Mouse (Mus musculus) liver, embryonic 16.5 days (tissue): ENCODE measurements around the gene Podnl1. TPM values are rescaled to one million over a fixed set of nuclear protein-coding genes. Genes with fewer than 3 reads are reported as not detected.

Source experiments
- ATAC-seq: fragments of 200-750 bp; cut with Nextera tagmentation; 2 replicates; pipeline ENCODE4 v1.8.0; 2017; ENCODE audit warnings: low read depth, mild to moderate bottlenecking, moderate number of reproducible peaks, moderate library complexity
- H3K27ac ChIP-seq: fragments of 300-500 bp; sonication (generic); 2 replicates; pipeline ENCODE4 v1.5.1; 2014; ENCODE audit warnings: mild to moderate bottlenecking, low read length
- H3K27me3 ChIP-seq: fragments of 300-500 bp; sonication (generic); 2 replicates; pipeline ENCODE4 v1.6.1; 2014; ENCODE audit warnings: low read depth, low read length, mixed read lengths; ENCODE audit not compliant: control insufficient read depth, insufficient read depth
- H3K36me3 ChIP-seq: fragments of 300-500 bp; sonication (generic); 2 replicates; pipeline ENCODE4 v1.6.1; 2014; ENCODE audit warnings: mild to moderate bottlenecking; ENCODE audit not compliant: control insufficient read depth, insufficient read depth
- H3K4me1 ChIP-seq: fragments of 300-500 bp; sonication (generic); 2 replicates; pipeline ENCODE4 v1.6.1; 2014; ENCODE audit warnings: low read depth, low read length, mixed read lengths; ENCODE audit not compliant: control insufficient read depth
- H3K4me2 ChIP-seq: fragments of 300-500 bp; sonication (generic); 2 replicates; pipeline ENCODE4 v1.6.1; 2014; ENCODE audit warnings: low read depth, low read length, mixed read lengths
- H3K4me3 ChIP-seq: fragments of 300-500 bp; sonication (generic); 2 replicates; pipeline ENCODE4 v1.5.1; 2014; ENCODE audit warnings: low read depth, mild to moderate bottlenecking, low read length
- H3K9ac ChIP-seq: fragments of 300-500 bp; sonication (generic); 2 replicates; pipeline ENCODE4 v1.6.1; 2014; ENCODE audit warnings: low read depth, low read length
- H3K9me3 ChIP-seq: fragments of 300-500 bp; sonication (generic); replicated peaks from 2 replicates; pipeline ENCODE4 v1.6.1; 2016; ENCODE audit warnings: low read length; ENCODE audit not compliant: control insufficient read depth
- WGBS: fragments of 180-500 bp; shearing (Covaris S2); extraction: QIAGEN DNeasy Blood & Tissue Kit; methylation state at CpG from one replicate; pipeline ENCODE4 v1.1.7; 2014; ENCODE audit not compliant: insufficient replicate concordance; 5-methylcytosine and 5-hydroxymethylcytosine counted together
- polyA plus RNA-seq: library from polyadenylated mRNA; unstranded; fragments of >200 nt; fragmentation: Nextera tagmentation; extraction: Ambion mirVana; gene quantifications from 2 replicates; pipeline ENCODE4 v1.2.1, GENCODE M21; 2015

Gene Podnl1
- polyA plus RNA-seq, 1 experiment from 2014 or later: not detected

DNA sequence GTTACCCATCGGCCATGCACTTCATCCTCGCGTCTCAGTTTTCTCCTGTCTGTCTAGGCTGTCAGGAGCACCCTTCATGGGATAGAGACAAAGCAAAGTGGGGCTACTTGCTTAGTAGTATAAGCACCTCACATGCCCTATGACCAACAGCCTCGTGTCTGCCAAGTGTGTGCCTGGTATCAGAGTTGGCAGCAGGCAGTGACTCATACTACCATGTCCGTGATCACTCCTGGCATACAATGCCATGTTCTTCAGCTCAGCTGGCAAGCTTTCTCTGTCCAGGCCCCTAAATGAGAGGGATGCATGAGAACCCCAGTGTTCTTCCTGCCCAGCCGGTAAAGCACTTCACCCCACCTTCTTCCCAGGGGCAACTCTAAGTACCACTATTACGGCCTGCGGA is 35.2 kb upstream of the Podnl1 start:
- Histone ChIP-seq H3K4me2 (no peak overlapping the region), H3K9ac (no peak overlapping the region), H3K4me3 (no peak overlapping the region), H3K9me3 (no peaks in the 10 kb centered on the region), H3K36me3 (peaks cover 7% of the 10 kb centered on the region; the same call in 1 of the 2 replicates), H3K4me1 (no peaks in the 10 kb centered on the region), H3K27ac (no peak overlapping the region), H3K27me3 (no peaks in the 10 kb centered on the region)
- ATAC-seq: no peak
- WGBS: 84% methylated on average over 8 of the region's 8 CpGs

- no peaks in the 10 kb centered on the region for H3K9me3 ChIP-seq
- peaks cover 24% of the 10 kb centered on the region for H3K36me3 ChIP-seq
- 71% methylated on average over 8 of the region's 8 CpGs for WGBS
- ATAC-seq: no peak
- no peaks in the 10 kb centered on the region for H3K27me3 ChIP-seq
- H3K9ac ChIP-seq: no peak overlapping the region
- H3K4me1 ChIP-seq: no peaks in the 10 kb centered on the region
- no peak overlapping the region for H3K4me2 ChIP-seq
- no peak overlapping the region for H3K27ac ChIP-seq
- H3K4me3 ChIP-seq: no peak overlapping the region
Observed at GRCm38 (mm10) chr8:84096061-84096460, 29.7 kb upstream of the Podnl1 start.

DNA sequence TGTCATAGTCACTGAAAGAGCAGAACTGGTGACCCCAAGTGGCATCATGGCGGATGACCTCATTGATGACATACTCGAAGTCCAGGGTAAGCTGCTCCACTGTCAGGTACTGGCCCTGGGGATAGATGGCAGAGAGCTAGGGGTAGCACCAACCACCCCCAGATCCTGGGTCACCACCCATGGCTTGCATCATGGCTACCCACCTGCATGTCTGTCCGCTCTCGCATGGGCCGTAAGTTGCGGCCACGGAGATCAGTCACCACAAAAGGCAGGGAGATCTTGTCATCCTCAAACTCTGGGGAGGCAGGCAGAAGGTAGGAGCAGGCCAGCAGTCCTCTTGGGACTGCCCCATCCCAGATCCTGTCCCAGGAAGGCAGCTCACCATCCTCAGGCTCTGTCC is 27.4 kb upstream of the Podnl1 start:
- H3K4me3 ChIP-seq: no peak overlapping the region
- H3K4me1 ChIP-seq: peaks cover 2% of the 10 kb centered on the region; the same call in 1 of the 2 replicates
- H3K36me3 ChIP-seq: peaks cover 24% of the 10 kb centered on the region
- no peak overlapping the region for H3K4me2 ChIP-seq
- 83% methylated on average over 7 of the region's 7 CpGs for WGBS
- ATAC-seq: no peak
- H3K27ac ChIP-seq: no peak overlapping the region
- H3K9ac ChIP-seq: no peak overlapping the region
- no peaks in the 10 kb centered on the region for H3K9me3 ChIP-seq
- H3K27me3 ChIP-seq: no peaks in the 10 kb centered on the region

DNA sequence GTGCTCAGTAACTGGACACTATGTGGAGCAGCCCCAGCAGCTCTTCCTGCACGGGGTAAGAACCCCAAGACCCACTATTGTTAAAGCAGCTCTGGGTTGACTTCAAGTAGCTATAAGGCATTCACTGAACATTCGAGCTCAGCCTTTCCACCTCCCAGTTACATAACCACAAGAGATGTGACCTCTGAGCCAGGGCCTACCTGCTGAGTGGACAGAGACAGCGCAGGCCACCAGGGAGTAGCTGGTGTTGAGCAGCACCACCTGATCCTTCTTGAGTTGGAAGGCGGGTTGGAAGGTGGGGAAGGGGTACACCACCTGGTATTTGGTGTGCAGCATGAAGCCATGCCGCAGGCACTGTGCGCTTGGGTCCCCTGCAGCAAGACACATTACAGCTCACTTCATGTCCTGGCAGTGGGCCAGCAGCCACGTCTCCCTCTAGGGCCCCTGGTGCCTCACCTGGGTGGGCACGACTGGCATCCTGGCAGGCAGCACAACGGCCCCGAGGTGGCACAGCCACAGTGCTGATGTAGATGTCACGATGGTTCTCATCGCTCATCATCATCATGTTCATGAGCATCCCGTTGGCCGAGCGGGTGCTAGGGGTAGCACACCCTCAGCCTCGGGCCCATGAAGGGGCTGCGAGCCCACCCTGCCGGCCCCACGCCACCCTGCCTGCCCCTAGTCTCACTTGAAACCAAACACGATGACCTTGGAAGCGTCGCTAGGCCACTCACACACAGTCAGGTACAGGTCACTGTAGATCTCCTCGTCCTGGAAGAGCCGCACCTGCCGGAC is 24.1 kb upstream of the Podnl1 start:
- Histone ChIP-seq H3K9me3 (no peaks in the 10 kb centered on the region), H3K9ac (no peak overlapping the region), H3K4me2 (no peak overlapping the region), H3K4me1 (peaks cover 17% of the 10 kb centered on the region), H3K27ac (no peak overlapping the region), H3K4me3 (no peak overlapping the region), H3K27me3 (no peaks in the 10 kb centered on the region), H3K36me3 (peaks cover 18% of the 10 kb centered on the region)
- 82% methylated on average over 25 of the region's 25 CpGs for whole genome bisulfite sequencing
- ATAC-seq: no peak

- Histone ChIP-seq H3K9ac (peak overlapping the region; percentile 86), H3K4me3 (peak overlapping the region; percentile 84), H3K9me3 (no peaks in the 10 kb centered on the region), H3K36me3 (peaks cover under 1% of the 10 kb centered on the region; the same call in 1 of the 2 replicates), H3K27me3 (no peaks in the 10 kb centered on the region), H3K27ac (no peak overlapping the region), H3K4me1 (peaks cover 17% of the 10 kb centered on the region), H3K4me2 (peak overlapping the region; percentile 83)
- no peak for ATAC-seq
- 36% methylated on average over 3 of the region's 3 CpGs for WGBS
Observed at GRCm38 (mm10) chr8:84103601-84104000, 22.2 kb upstream of the Podnl1 start.

DNA sequence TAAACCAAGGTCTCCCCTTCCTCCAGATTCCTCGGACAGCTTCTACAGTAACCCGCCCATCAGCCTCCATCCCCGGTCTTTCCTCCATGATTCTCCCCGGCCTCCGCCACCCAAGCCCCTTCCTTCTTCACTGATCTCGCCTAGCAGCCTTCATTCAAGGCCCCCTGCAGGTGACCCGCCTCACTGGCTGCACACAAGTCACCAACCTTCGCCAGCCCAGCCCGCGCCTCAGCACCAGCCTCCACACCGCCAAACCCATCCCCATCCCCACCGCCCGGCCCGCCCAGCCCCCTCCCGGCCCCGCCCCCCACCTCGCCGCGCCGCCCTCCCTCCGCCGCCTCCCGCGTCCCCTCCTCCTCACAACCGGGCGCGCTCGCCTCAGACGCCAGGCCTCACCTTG is 21.6 kb upstream of the Podnl1 start:
- H3K27ac ChIP-seq: peak overlapping the region; percentile 78
- peak overlapping the region; percentile 84 for H3K4me3 ChIP-seq
- H3K4me1 ChIP-seq: peaks cover 17% of the 10 kb centered on the region
- WGBS: 1% methylated on average over 22 of the region's 29 CpGs
- peak overlapping the region; percentile 83 for H3K4me2 ChIP-seq
- H3K27me3 ChIP-seq: no peaks in the 10 kb centered on the region
- H3K36me3 ChIP-seq: no peaks in the 10 kb centered on the region
- peak; percentile 68 for ATAC-seq
- H3K9me3 ChIP-seq: no peaks in the 10 kb centered on the region
- peak overlapping the region; percentile 86 for H3K9ac ChIP-seq

DNA sequence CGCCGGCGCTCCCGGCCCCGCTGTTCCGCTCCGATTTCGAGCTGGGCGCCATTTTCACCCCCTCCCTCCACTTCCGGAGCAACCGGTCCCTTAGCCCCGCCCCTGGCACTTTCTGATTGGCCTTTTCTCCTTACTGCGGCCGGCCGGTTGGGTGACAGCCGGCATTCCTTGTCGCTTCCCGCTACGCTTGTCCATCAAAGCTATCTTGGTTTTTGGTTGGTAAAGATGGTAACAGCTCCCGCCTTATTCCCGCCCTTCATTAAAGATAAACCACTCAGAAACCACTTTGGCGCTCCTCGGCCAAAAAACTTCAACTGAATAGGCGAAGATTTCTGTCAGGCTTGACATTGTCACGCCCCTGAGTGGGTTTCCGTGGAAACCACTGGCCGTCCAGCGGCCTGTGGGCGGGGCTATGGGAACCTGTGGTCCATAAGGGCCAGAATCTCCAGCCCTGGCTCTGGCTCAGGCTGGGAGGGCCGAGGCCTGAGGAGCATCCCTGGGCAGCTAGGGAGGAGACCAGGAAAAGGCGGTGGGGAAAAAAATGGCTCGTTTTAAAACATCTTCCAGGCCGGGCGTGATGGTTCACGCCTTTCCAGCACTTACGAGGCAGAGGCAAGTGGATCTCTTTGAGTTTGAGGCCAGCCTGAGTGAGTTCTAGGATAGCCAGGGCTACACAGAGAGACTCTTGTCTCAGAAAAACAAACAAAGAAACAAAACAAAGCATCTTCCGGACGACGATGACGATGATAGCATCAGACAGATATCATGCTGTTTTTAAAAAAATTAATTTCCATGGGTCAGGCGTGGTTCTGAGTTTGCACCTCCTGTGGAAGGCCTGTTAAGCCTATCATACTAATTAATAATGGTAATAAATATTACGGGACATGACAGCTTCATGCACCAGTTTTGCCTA is 20.8 kb upstream of the Podnl1 start, which contains the start of gene Dcaf15:
Gene Dcaf15, minus strand, starts transcription at position 72 of the 913 bp plus-strand sequence.
- peak; percentile 96 for ATAC-seq
- no peaks in the 10 kb centered on the region for H3K9me3 ChIP-seq
- 8% methylated on average over 42 of the region's 42 CpGs for WGBS
- peak within 1 kb of the TSS; percentile 86 for H3K9ac ChIP-seq
- H3K4me3 ChIP-seq: peak within 1 kb of the TSS; percentile 84
- peaks cover 17% of the 10 kb centered on the region for H3K4me1 ChIP-seq
- H3K27me3 ChIP-seq: no peaks in the 10 kb centered on the region
- H3K36me3 ChIP-seq: no peaks in the 10 kb centered on the region
- H3K4me2 ChIP-seq: peak within 1 kb of the TSS; percentile 93
- H3K27ac ChIP-seq: peak within 1 kb of the TSS; percentile 78

DNA sequence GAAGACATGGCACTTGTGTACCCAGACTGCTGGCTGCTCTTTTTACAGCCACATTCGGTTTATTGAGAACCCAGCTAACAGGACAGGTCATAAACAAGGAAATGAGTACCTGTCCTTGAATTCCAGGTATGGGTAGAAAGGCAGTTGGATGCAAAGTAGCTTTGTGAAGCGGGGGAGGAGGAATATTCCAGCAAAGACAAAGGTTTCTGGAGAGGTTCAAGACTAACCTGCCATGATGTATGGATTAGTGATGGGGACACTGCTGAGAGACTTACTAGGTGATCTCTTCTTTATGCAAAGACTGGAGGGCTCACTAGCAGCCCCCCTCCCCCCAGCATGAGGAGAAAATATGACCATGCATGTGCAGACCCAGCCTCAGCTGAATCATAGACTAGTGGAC is 20.1 kb upstream of the Podnl1 start:
- peaks cover 17% of the 10 kb centered on the region for H3K4me1 ChIP-seq
- H3K27ac ChIP-seq: no peak overlapping the region
- H3K4me2 ChIP-seq: peak overlapping the region; percentile 93; the same call in 1 of the 2 replicates
- no peaks in the 10 kb centered on the region for H3K36me3 ChIP-seq
- H3K9me3 ChIP-seq: no peaks in the 10 kb centered on the region
- 63% methylated on average over 2 of the region's 2 CpGs for whole genome bisulfite sequencing
- no peaks in the 10 kb centered on the region for H3K27me3 ChIP-seq
- no peak overlapping the region for H3K4me3 ChIP-seq
- ATAC-seq: no peak
- no peak overlapping the region for H3K9ac ChIP-seq
